Mouse (Mus musculus) neural tube, embryonic 14.5 days (tissue): Measurements from ENCODE around the gene Tenm1. TPM values are rescaled to one million over a fixed set of nuclear protein-coding genes. Genes with fewer than 3 reads are reported as not detected.

Experiments
- ATAC-seq: fragments of 200-750 bp; cut with Nextera tagmentation; 2 replicates; pipeline ENCODE4 v1.8.0; 2017; ENCODE audit warnings: low read depth, mild to moderate bottlenecking, moderate TSS enrichment, moderate library complexity
- H3K27ac ChIP-seq: fragments of 300-500 bp; sonication (generic); 2 replicates; pipeline ENCODE4 v1.5.1; 2014; ENCODE audit warnings: low read depth, mild to moderate bottlenecking, control low read depth, low read length, moderate library complexity, mixed read lengths
- H3K27me3 ChIP-seq: fragments of 300-500 bp; sonication (generic); 2 replicates; pipeline ENCODE4 v1.6.1; 2014; ENCODE audit warnings: low read length; ENCODE audit not compliant: control insufficient read depth, insufficient read depth
- H3K36me3 ChIP-seq: fragments of 300-500 bp; sonication (generic); 2 replicates; pipeline ENCODE4 v1.6.1; 2014; ENCODE audit warnings: low read length, mixed read lengths; ENCODE audit not compliant: control insufficient read depth, insufficient read depth
- H3K4me1 ChIP-seq: fragments of 300-500 bp; sonication (generic); 2 replicates; pipeline ENCODE4 v1.6.1; 2014; ENCODE audit warnings: low read length; ENCODE audit not compliant: control insufficient read depth, insufficient read depth
- H3K4me2 ChIP-seq: fragments of 300-500 bp; sonication (generic); 2 replicates; pipeline ENCODE4 v1.6.1; 2014; ENCODE audit warnings: mild to moderate bottlenecking, low read depth, low read length, control low read depth
- H3K4me3 ChIP-seq: fragments of 300-500 bp; sonication (generic); 2 replicates; pipeline ENCODE4 v1.5.1; 2014; ENCODE audit warnings: low read depth, low read length, control low read depth, mixed read lengths
- H3K9ac ChIP-seq: fragments of 300-500 bp; sonication (generic); replicated peaks from 2 replicates; pipeline ENCODE4 v1.6.1; 2014; ENCODE audit warnings: low read depth, mild to moderate bottlenecking, control low read depth, low read length, mixed read lengths
- H3K9me3 ChIP-seq: fragments of 300-500 bp; sonication (generic); 2 replicates; pipeline ENCODE4 v1.6.1; 2016; ENCODE audit warnings: low read length; ENCODE audit not compliant: control insufficient read depth
- WGBS: fragments of 180-500 bp; shearing (Covaris S2); extraction: QIAGEN DNeasy Blood & Tissue Kit; methylation state at CpG from one replicate; pipeline ENCODE4 v1.1.7; 2014; 5-methylcytosine and 5-hydroxymethylcytosine counted together
- polyA plus RNA-seq: library from polyadenylated mRNA; unstranded; fragments of >200 nt; fragmentation: Nextera tagmentation; extraction: Ambion mirVana; gene quantifications from 2 replicates; pipeline ENCODE4 v1.2.1, GENCODE M21; 2014

Tenm1 gene
- polyA plus RNA-seq, 1 experiment from 2014 or later, result 37.0 TPM

DNA sequence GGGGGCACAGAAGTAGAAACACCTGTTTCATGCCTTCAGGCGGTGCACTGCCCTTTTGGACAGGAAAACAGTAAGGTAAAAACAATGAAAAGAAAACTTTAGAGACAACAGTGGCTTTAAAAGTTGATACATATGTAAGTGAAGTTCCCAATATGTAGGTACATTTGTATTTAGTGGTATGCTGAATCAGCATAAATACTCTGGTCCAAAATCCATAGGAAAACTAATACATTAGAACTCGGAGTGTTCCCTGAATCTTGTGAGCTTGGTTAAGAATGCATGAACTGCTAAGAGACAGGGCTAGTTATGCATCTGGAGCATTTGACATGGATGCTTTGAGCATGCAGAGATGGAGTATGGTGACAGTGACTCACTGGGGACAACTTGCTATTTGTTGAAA is 906.1 kb downstream of the Tenm1 start:
- no peak overlapping the region for H3K4me3 ChIP-seq
- H3K4me2 ChIP-seq, result no peak overlapping the region
- H3K36me3 ChIP-seq, result no peaks in the 10 kb centered on the region
- no peaks in the 10 kb centered on the region for H3K27me3 ChIP-seq
- 83% methylated on average over 2 of the region's 2 CpGs for WGBS
- no peaks in the 10 kb centered on the region for H3K9me3 ChIP-seq
- no peak overlapping the region for H3K27ac ChIP-seq
- no peak for ATAC-seq
- H3K4me1 ChIP-seq, result no peaks in the 10 kb centered on the region
- no peak overlapping the region for H3K9ac ChIP-seq

DNA sequence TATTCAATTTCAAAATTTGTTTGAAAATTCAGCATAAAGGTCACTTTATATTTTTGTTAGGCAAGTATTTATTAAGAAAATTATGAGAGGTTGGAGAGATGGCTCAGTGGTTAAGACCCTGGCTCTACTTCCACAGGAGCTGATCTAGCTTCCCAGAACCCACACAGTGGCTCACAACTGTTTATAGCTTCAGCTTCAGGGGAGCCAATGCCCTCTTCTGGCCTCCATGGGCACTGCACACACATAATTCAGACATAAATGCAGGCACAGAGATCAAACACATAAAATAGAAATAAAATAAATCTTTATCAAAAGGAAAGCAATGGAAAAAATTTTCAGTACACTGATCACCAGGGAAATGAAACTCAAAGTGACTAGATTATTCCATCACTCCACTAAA is 916.4 kb downstream of the Tenm1 start:
- H3K36me3 ChIP-seq, result no peaks in the 10 kb centered on the region
- ATAC-seq, result no peak
- H3K4me2 ChIP-seq, result no peak overlapping the region
- no peak overlapping the region for H3K4me3 ChIP-seq
- H3K9me3 ChIP-seq, result no peaks in the 10 kb centered on the region
- no peaks in the 10 kb centered on the region for H3K4me1 ChIP-seq
- H3K9ac ChIP-seq, result no peak overlapping the region
- H3K27me3 ChIP-seq, result no peaks in the 10 kb centered on the region
- no peak overlapping the region for H3K27ac ChIP-seq

DNA sequence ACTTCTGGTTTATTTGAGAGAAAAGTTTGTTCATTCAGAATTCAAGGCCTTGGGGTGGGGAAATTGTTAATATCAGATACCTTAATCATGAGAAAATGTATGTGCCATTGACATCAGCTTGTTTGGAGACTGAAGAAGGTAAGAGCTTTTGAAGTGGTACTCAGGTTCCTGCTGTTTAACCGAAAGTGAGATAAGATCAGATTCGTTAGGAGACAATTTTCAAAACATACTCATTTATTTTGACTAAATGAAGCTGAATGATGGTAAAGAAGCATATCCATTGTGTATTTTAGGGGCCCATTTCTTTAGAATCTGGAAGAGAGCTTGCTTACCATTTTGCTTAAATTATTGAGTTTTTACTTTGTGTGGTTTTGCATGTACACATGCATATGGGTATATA is 917.8 kb downstream of the Tenm1 start:
- ATAC-seq, result no peak

DNA sequence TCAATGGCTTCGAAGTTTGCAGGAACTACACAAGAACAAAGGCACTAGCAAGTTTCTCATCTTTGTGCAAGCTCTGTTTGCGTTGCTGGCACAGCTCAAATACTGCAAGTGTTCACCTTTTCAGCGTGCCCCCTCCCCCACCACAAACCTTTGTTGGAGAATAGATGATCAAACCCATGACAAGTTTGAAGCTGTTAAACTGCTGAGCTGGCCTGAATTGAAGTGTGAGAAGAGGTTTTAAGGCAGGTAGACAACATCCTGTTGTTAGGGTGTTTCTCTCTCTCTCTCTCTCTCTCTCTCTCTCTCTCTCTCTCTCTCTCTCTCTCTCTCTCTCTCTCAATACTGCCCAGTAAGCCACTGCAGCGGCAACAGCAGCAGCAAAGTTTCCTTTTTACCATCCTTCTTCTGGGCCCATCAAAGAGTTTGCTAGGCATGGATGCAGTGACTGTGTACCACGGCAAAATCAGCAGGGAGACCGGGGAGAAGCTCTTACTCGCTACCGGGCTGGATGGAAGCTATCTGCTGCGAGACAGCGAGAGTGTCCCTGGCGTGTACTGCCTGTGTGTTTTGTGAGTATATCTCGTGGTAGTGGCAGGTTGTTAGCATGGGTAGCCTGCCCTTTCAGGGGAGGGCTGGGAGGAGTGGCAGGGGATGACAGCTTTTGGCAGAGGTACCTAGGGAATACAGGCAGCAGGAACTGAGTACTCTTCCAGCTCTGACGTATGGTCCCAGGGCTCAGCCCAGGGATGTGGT is 926.5 kb downstream of the Tenm1 start, which contains the start of gene Sh2d1a:
Gene Sh2d1a, plus strand, starts transcription at position 163 of the 753 bp plus-strand sequence.
- Histone ChIP-seq H3K4me2 (no peak within 1 kb of the TSS), H3K36me3 (no peaks in the 10 kb centered on the region), H3K27ac (no peak within 1 kb of the TSS), H3K4me1 (no peaks in the 10 kb centered on the region), H3K9me3 (no peaks in the 10 kb centered on the region), H3K9ac (no peak within 1 kb of the TSS), H3K27me3 (no peaks in the 10 kb centered on the region), H3K4me3 (no peak within 1 kb of the TSS)
- ATAC-seq, result no peak
- 75% methylated on average over 13 of the region's 13 CpGs for WGBS

More for the DNA sequence above, 917.8 kb downstream of the Tenm1 start:
- Histone ChIP-seq H3K4me3 (no peak overlapping the region), H3K27ac (no peak overlapping the region), H3K4me1 (no peaks in the 10 kb centered on the region), H3K27me3 (no peaks in the 10 kb centered on the region), H3K36me3 (no peaks in the 10 kb centered on the region), H3K9me3 (no peaks in the 10 kb centered on the region), H3K9ac (no peak overlapping the region), H3K4me2 (no peak overlapping the region)
- 88% methylated on average over 2 of the region's 2 CpGs for WGBS

GRCm38 (mm10) chrX:42500538-42500937 is 928.4 kb downstream of the Tenm1 start:
- no peak for ATAC-seq
- H3K27me3 ChIP-seq, result no peaks in the 10 kb centered on the region
- no peaks in the 10 kb centered on the region for H3K4me1 ChIP-seq
- no peak overlapping the region for H3K27ac ChIP-seq
- no peak overlapping the region for H3K9ac ChIP-seq
- H3K4me2 ChIP-seq, result no peak overlapping the region
- no peaks in the 10 kb centered on the region for H3K36me3 ChIP-seq
- H3K4me3 ChIP-seq, result no peak overlapping the region
- H3K9me3 ChIP-seq, result no peaks in the 10 kb centered on the region

- ATAC-seq, result no peak
- Histone ChIP-seq H3K9me3 (no peaks in the 10 kb centered on the region), H3K27ac (no peak overlapping the region), H3K36me3 (no peaks in the 10 kb centered on the region), H3K4me3 (no peak overlapping the region), H3K27me3 (no peaks in the 10 kb centered on the region), H3K4me2 (no peak overlapping the region), H3K4me1 (no peaks in the 10 kb centered on the region), H3K9ac (no peak overlapping the region)
- 96% methylated on average over 8 of the region's 8 CpGs for WGBS
Observed at GRCm38 (mm10) chrX:42490336-42490735, 938.6 kb downstream of the Tenm1 start.

- Histone ChIP-seq H3K4me1 (no peaks in the 10 kb centered on the region), H3K9me3 (no peaks in the 10 kb centered on the region), H3K9ac (no peak within 1 kb of the TSS), H3K27me3 (no peaks in the 10 kb centered on the region), H3K4me2 (no peak within 1 kb of the TSS), H3K36me3 (no peaks in the 10 kb centered on the region), H3K4me3 (no peak within 1 kb of the TSS), H3K27ac (no peak within 1 kb of the TSS)
- no peak for ATAC-seq
- 90% methylated on average over 16 of the region's 16 CpGs for WGBS
Observed at GRCm38 (mm10) chrX:42489446-42489845, 939.5 kb downstream of the Tenm1 start, which contains the start of gene Tex13c2. TSS of gene Tex13c2 (plus strand) at chrX:42489691.

Other genes with a start within 250 kb of the Tenm1 start
- not detected in 2 replicates for gene Tex13c1, start 162.0 kb upstream of the Tenm1 start, polyA plus RNA-seq